Mouse (Mus musculus): ENCODE data around the gene Adamtsl1.

Gene Adamtsl1

GRCm38 (mm10) chr4:86201766-86202165 lies 687.8 kb downstream of the Adamtsl1 start:
- no peak for DNase-seq (ENCODE audit: low read depth)

- DNase-seq (ENCODE audit: low read depth): no peak
These were observed 689.3 kb downstream of the Adamtsl1 start for GRCm38 (mm10) chr4:86203288-86203687.

GRCm38 (mm10) chr4:86224875-86225274 lies 710.9 kb downstream of the Adamtsl1 start:
- DNase-seq (ENCODE audit: low read depth): no peak

GRCm38 (mm10) chr4:86227096-86227495 lies 713.1 kb downstream of the Adamtsl1 start:
- DNase-seq (ENCODE audit: low read depth): peak; percentile 7

DNA sequence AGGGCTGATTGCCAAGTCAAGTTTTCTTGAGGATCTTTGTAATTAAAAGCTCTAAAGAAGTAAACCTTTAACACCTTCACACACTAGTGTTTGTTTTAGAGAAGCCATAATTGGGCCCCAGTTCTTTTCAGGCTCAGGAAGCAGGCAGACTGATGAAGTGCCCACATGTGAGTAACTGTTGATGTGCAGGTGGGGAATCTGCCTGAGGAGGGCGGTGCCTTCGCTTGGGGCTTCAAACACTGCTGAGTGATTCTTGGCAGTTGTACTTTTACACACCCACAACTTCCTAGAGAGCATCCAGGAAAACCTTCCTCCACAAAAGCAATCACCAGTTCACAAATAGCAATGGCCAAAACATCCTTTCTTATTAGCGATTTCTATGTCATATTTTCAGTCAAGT lies 719.2 kb downstream of the Adamtsl1 start:
- DNase-seq (ENCODE audit: low read depth): no peak

- DNase-seq (ENCODE audit: low read depth): no peak
These were observed 728.0 kb downstream of the Adamtsl1 start for GRCm38 (mm10) chr4:86241854-86242424.

DNA sequence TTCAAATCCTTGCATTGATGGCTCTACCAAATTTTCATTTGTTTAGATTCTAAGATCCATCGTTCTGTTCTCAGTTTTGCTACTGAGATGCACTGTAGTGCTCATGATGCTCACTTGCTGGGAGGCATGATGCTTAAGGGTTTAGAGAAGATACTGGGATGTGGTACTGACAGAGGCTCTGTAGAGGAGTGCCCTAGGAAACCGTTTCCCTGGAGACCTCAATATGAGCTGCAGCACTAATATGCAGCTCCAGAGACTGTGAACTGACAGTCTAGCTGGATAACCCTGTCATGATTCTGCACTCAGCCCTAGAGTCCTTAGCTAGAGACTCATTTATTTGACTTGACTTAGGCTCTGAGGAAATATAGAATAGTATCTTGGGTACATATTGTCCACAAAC lies 756.1 kb downstream of the Adamtsl1 start:
- DNase-seq (ENCODE audit: low read depth): no peak

DNA sequence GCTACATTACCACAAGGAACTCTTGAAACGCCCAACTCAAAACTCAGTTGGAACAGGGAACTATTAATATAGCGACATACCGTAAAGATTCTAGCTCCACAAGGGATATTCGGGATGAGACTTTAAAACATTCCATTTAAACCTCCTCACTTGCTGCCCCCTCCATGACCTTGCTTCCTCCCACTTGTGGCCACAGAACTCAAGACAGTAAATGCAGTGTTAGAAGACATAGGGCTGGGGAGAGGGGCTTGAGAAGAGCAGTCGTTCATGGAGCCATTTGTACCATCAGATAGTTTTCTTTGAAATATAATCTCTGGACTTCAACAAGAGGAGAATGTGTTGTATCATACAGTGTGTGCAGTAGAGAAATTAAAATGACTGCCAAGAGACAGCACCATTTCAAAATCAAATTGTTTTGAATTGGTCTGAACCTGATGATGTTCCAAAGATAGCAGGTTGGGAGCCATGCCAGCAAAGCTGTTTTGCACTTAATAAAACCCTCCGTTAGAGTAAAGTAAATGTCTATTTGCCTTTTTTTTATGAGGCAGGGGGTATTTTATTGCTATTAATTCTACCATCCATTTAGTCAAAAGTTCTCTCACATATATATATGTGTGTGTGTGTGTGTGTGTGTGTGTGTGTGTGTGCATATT lies 759.9 kb downstream of the Adamtsl1 start:
- DNase-seq (ENCODE audit: low read depth): no peak

- DNase-seq (ENCODE audit: low read depth): no peak
These were observed 760.7 kb downstream of the Adamtsl1 start for GRCm38 (mm10) chr4:86274663-86275062.

DNA sequence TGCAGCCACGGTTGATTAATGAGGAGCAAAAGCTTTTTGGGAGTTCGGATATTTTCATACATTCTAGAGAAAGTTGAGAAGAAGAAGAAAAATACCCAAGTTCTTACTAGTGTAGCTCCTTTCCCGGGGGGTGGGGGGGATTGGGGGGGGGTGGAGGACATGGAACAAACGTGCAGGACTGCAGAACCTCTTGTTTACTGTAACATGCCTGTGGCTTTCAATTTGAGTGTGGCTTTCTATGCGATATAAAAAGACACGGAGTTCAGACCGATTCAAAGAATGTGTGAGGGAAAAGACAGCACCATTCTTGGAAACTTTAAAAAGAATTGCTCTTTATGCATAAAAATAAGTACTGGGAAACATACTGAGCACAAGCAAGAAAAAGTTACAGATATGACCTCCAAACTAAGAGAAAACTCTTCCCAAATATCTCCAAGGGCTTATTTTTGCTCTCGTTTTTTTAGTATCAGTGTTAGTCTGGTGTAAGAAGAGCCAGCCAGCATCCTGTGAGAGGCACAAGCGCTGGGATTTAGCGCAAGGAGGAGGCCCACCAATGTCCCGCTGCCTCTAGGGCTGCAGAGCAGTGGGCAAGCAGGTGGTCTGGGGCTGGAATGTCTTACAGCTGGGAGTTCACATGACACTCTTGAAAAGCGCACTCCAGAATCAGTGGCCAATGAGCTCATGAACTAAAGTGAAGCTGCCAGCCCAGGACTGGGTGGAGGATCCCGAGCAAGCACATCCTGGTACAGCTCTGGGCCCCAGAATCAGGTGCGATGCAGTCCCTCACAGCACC lies 762.2 kb downstream of the Adamtsl1 start:
- DNase-seq (ENCODE audit: low read depth): no peak

DNA sequence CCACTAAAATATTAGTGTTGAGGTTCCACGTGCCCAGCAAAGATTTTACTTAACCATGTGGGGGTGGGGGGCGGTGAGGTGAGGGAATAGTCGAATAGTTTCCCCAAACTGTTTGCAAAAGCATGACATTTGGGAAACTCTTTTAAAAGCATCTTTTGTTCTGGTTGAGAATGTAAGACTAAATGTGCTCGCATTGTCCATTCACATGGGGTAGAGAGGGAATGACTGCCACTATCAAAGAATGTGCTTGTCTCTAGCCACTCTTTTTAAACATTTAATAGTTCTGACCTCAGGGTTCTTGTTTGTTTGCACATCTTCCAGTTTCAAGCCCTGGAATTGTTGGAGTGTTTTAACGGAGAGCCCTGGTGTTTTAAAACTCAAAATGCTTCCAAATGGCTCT lies 764.6 kb downstream of the Adamtsl1 start:
- no peak for DNase-seq (ENCODE audit: low read depth)

GRCm38 (mm10) chr4:86286572-86286971 lies 772.6 kb downstream of the Adamtsl1 start:
- no peak for DNase-seq (ENCODE audit: low read depth)

- DNase-seq (ENCODE audit: low read depth): no peak
These were observed 774.3 kb downstream of the Adamtsl1 start for GRCm38 (mm10) chr4:86288264-86288663.

DNA sequence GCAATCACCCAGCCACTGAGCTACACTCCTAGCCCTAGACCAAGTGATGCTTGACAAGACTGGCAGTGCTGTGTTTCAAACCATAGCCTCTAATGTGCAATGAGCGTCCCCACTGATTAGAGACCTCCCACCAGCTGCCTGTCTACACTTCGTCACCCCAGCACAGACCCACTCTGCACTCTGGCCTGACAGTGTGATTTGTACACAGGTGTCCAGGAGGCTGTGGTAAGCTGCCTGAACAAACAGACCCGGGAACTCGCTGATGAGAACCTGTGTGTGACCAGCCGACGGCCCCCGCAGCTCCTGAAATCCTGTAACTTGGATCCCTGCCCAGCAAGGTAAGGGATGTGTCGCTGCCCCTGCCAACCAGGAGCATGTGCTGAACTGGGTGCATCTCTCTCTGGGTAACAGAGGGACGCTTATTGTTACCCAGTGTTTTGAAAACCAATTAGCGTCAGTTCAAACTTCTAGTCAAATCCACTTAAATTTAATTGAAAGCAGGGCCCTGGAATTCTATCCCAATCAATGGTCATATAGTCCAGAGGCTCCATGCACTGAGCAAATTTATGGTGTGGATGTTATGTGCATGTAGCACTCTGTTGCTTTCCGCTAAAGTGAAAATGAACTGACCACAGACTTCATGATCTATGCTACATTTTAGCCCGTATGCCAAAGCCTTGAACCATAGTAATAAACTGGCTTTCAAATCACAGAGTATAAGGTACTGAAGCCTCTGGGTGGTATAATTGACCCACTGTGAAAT lies 775.7 kb downstream of the Adamtsl1 start:
- no peak for DNase-seq (ENCODE audit: low read depth)

DNA sequence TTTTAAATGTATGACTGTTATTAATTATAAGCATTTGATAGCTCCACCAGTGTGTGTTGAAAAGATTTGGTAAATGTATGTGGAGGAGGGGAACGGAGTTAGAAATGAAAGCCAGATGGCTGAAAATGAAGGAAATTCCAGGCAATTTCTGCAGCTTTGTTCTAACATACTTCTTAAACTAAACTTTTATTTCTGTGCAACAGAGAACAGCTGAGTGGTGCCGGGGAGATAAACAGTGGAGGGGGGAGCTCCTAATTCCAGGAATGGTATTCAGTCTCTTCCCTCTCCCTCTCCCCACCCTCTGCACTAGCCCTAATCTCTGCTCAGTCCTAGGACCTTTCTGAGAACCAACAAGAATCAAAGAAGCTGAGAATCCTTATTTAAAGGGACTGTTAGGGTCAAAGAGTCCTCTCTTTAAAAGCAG lies 780.9 kb downstream of the Adamtsl1 start:
- peak; percentile 40 for DNase-seq (ENCODE audit: low read depth)

DNA sequence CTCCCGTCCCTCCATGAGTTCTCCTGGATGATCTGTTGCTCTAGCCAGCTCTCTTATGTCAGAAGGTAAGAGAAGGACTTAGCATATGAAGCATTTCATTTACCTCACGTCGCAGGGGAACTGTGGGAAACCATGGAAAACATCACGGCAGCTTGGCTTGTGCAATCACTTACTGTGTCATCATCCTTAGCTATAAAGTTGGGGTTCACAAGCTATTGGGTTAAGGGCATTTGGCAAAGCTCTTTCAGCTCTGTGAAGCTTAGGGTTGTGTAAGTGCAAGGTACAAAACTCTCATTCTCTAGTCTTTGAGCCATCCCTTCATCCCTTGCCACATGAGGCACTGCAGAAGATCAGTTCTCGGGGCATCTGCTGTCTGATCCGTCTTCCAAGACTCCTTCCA lies 787.5 kb downstream of the Adamtsl1 start:
- no peak for DNase-seq (ENCODE audit: low read depth)

DNA sequence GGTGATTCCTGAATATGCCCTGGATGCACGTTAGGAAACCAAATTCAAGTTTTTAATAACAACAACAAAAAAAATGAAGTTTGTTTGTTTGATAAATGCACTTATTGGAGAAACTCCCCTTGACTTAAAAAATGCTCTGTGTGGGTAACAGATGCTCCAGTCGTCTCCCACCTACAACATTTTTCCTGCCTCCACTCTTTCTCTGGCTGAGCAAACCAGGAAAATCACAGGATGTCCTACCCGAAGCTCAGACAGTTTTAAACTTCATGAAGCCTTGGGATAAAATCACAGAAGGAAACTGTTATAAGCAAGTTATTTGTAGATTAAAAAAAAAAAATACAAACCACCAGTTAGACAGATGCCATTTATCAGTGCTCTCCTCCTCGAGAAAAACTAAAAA lies 788.1 kb downstream of the Adamtsl1 start:
- DNase-seq (ENCODE audit: low read depth): no peak

GRCm38 (mm10) chr4:86306753-86307152 lies 792.8 kb downstream of the Adamtsl1 start:
- DNase-seq (ENCODE audit: low read depth): no peak

DNA sequence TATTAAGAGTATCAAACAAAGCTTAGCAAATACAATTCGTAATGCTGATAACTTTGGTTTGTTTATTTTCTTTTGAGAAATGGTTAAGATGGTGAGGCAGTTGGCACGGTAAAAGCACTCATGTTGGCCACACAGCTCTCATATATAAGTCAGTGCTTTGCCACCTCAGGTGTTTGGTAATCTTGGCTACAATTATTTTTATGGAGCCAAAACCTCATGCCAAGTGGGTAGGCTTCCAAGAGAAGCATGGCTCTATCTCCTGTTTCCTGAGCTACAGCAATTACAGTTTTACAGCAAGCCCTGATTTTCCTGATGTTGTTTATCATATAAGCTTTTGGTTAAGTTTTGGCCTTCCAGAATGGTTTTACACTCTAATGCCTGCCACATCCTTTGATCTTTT lies 795.2 kb downstream of the Adamtsl1 start:
- DNase-seq (ENCODE audit: low read depth): no peak

GRCm38 (mm10) chr4:86310806-86311730 lies 797.1 kb downstream of the Adamtsl1 start:
- no peak for DNase-seq (ENCODE audit: low read depth)

- no peak for DNase-seq (ENCODE audit: low read depth)
These were observed 798.4 kb downstream of the Adamtsl1 start for GRCm38 (mm10) chr4:86312366-86312765.

Data from NIH3T3 (cell line).